Mouse (Mus musculus) ovary, adult 10 weeks (tissue): ENCODE results near the gene Gm43302. TPM values are rescaled to one million over a fixed set of nuclear protein-coding genes. Genes with fewer than 3 reads are reported as not detected.

Experiments used
- polyA plus RNA-seq: library from polyadenylated mRNA; stranded (reverse); fragments of 350-450 nt; fragmentation: Illumina TruSeq; extraction: RNeasy Lipid Tissue Mini Kit (QIAGEN cat#74804); gene quantifications from one replicate; pipeline ENCODE4 v1.2.3, GENCODE M21; 2014

Gm43302 gene
- not detected for polyA plus RNA-seq

DNA sequence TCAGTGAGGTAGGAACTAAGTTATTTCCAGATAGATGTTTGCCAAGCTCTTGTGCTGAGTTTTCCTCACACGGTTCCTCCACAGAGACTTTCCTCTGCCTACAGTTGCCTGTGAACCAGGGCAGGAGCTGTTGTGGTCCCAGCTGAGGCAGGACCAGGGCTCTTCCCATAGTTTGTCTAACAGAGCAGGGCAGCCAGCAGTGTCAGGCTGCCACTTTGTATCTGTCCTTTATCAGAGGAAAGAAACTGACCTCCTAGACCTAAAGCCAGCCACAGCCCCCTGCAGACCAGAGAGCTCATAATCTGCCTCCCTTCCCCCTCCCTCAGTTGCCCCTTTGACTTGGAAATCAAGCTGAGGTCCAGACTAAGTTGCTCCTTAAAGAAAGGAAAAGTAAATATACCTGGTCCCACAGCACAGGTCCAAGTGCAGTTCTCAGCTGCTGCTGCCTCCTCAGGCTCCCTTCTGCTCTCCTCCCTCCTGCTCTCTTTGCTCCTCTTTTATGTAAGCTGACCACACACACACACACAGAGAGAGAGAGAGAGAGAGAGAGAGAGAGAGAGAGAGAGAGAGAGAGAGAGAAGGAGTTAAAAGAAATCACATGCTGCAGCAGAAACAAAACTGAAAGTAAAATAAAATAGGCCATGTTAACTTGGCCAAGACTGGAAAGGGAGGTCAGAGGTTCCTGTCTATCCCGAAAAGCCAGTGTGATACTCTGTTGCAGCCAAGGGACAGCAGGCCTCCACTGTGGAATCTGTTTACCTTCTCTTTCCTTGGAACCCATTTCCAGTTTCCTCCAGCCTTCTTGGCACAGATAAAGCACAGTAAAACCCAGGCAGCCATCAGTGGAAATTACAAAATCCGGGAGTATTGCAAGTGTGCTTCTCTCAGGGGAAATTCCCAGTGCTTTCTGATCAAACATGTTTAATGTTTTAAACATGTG is at the start of gene Gm43302, which contains the start of gene Gbp6:
Gene Gm43302 (minus strand): TSS at position 470 of the 940 bp plus-strand sequence.
Gene Gbp6 (minus strand): TSS at position 473 of the 940 bp plus-strand sequence.

DNA sequence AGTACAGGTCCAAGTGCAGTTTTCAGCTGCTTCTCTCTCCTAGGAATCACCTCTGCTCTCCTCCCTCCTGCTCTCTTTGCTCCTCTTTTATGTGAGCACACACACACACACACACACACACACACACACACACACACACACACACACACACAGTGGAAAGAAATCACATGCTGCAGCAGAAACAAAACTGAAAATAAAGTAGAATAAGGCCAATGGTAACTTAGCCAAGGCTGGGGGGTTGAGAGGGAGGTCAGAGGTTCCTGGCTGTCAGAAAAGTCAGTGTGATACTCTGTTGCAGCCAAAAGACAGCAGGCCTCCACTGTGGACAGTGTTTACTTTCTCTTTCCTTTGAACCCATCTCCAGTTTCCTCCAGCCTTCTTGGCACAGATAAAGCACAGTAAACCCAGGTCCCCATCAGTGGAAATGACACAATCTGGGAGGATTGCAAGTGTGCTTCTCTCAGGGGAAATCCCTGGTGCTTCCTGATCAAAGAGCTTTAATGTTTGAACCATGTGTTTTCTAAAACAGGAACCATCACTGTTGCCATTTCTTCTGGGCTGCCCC is 53.9 kb downstream of the Gm43302 start, which contains the start of gene Gbp10:
Gene Gbp10 (minus strand): TSS at position 51 of the 565 bp plus-strand sequence.

Other genes with a start within 250 kb of the Gm43302 start
- gene Gbp9, start 154.2 kb downstream of the Gm43302 start, polyA plus RNA-seq: 26.7 TPM
- gene Gbp8, start 154.2 kb downstream of the Gm43302 start, polyA plus RNA-seq: 14.9 TPM
- 10.0 TPM for gene Gbp4, start 154.1 kb downstream of the Gm43302 start, polyA plus RNA-seq
- 1.5 TPM for gene Gbp10, start 54.2 kb downstream of the Gm43302 start, polyA plus RNA-seq
- gene Gbp6, start within 50 bp of the Gm43302 start, polyA plus RNA-seq: 22.2 TPM
- gene Lrrc8b, start 122.1 kb upstream of the Gm43302 start, polyA plus RNA-seq: 41.4 TPM
- 24.7 TPM for gene Lrrc8c, start 225.7 kb upstream of the Gm43302 start, polyA plus RNA-seq